Comparison of ENCODE assay signal across 11 mouse cellular contexts in the genomic region with DNA sequence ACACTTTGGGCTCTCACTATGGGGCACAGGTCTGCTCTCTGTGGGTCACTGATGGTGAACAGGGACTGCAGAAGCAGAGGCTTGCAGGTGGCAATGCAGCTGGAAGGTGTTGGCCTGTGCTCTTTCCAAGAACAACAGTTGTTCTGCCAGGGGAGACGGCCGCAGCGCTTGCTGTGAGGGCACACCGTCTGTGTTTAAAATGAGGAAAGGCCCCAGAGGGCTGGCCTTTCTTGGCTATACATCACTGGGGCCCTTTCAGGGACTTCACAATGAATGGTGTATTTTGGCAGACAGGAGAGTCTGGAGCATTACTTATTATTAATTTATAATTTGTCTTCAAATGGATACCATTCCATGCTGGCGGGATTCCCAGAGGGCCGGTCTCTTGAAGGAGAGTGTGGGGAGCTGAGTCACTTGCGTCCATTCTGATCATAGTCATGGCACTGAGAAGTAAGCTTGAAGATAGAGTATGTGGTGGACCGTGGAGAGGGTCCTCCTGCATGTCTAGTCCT.
A peak's percentile ranks its signal among the peaks of the same experiment; 100 is the strongest.
DNase-seq lines count a peak whose midpoint lies in the region; ATAC-seq and TF ChIP-seq lines count a peak whose summit lies in the region.
"Had no signal": no experiment of that assay in that cellular context is flagged by ENCODE, and none has a peak within 500 bp of the region (broad histone marks: within the 10 kb centered on the region; RNA-seq: fewer than 3 reads in every experiment).

No protein-coding gene starts in this region.

- no peaks in the 10 kb centered on the region for H3K79me3 ChIP-seq in C2C12 (ENCODE audit: low read depth)

- 18% methylated on average over 8 of the region's 8 CpGs for WGBS in intestine, embryonic 14.5 days
- 46% methylated on average over 8 of the region's 8 CpGs for WGBS in intestine, postnatal 0 days
- WGBS in limb, embryonic 14.5 days, result 34% methylated on average over 8 of the region's 8 CpGs

- H3K4me2 ChIP-seq in intestine, embryonic 14.5 days (ENCODE audit: low read length), result peak overlapping the region; percentile 31
- H3K4me2 ChIP-seq in intestine, postnatal 0 days (replicated peaks; ENCODE audit: low read depth), result no peak overlapping the region
- peak overlapping the region; percentile 33 for H3K4me2 ChIP-seq in limb, embryonic 14.5 days (replicated peaks; ENCODE audit: low read depth, low read length, severe bottlenecking)

- no peak overlapping the region for H3K9ac ChIP-seq in intestine, embryonic 14.5 days (ENCODE audit: low read length)
- H3K9ac ChIP-seq in intestine, postnatal 0 days (ENCODE audit: low read depth, low read length), result no peak overlapping the region
- H3K9ac ChIP-seq in limb, embryonic 14.5 days (ENCODE audit: low read depth, low read length, severe bottlenecking), result no peak overlapping the region

- H3K9me3 ChIP-seq in intestine, embryonic 14.5 days (ENCODE audit: control insufficient read depth, low read length), result no peaks in the 10 kb centered on the region
- no peaks in the 10 kb centered on the region for H3K9me3 ChIP-seq in intestine, postnatal 0 days (ENCODE audit: control insufficient read depth)
- H3K9me3 ChIP-seq in limb, embryonic 14.5 days (ENCODE audit: control insufficient read depth, low read length), result no peaks in the 10 kb centered on the region

- H3K79me2 ChIP-seq in C2C12 (ENCODE audit: control insufficient read depth, insufficient read depth), result no peaks in the 10 kb centered on the region

- H3K27me3 ChIP-seq in intestine, embryonic 14.5 days (replicated peaks; ENCODE audit: control insufficient read depth, insufficient read depth, low read length), result no peaks in the 10 kb centered on the region
- no peaks in the 10 kb centered on the region for H3K27me3 ChIP-seq in intestine, postnatal 0 days (replicated peaks; ENCODE audit: control insufficient read depth, insufficient read depth, low read length)
- H3K27me3 ChIP-seq in C2C12 (ENCODE audit: control insufficient read depth, insufficient read depth, insufficient read length), result no peaks in the 10 kb centered on the region
- no peaks in the 10 kb centered on the region for H3K27me3 ChIP-seq in limb, embryonic 14.5 days (ENCODE audit: control insufficient read depth, insufficient read depth, low read length)
- H3K27me3 ChIP-seq: Patski had no signal

- TF ChIP-seq POLR2A in limb, embryonic 14.5 days (IDR thresholded peaks at IDR 0.05; ENCODE audit: borderline replicate concordance, extremely low read depth, insufficient read depth, insufficient read length), result no peak

- DNase-seq in intestine, embryonic 14.5 days (ENCODE audit: low spot score), result no peak
- peak; percentile 51 for DNase-seq in adrenal gland, postnatal 25 days
- peak; percentile 74 for DNase-seq in limb, embryonic 14.5 days (ENCODE audit: low spot score)
- no peak for DNase-seq in right cerebral cortex, postnatal 36 days (ENCODE audit: low spot score in 2 of 2)
- DNase-seq: cerebellum, adult 2 months; gastrocnemius, adult 2 months; retina, postnatal 1 day had no signal

- no peak for TF ChIP-seq CTCF in intestine, postnatal 0 days (IDR thresholded peaks at IDR 0.05; ENCODE audit: low read depth)
- no peak for TF ChIP-seq CTCF in C2C12 (IDR thresholded peaks at IDR 0.05; ENCODE audit: control insufficient read depth, insufficient read depth, insufficient read length)

- no peak overlapping the region for H3K27ac ChIP-seq in intestine, embryonic 14.5 days (ENCODE audit: low read depth)
- H3K27ac ChIP-seq in intestine, postnatal 0 days (ENCODE audit: low read depth, low read length), result no peak overlapping the region
- H3K27ac ChIP-seq in limb, embryonic 14.5 days (replicated peaks; ENCODE audit: low read depth, low read length), result peak overlapping the region; percentile 58; the same call in 1 of the 2 replicates
- H3K27ac ChIP-seq: gastrocnemius, adult 2 months had no signal

- peaks cover 27% of the 10 kb centered on the region for H3K4me1 ChIP-seq in intestine, embryonic 14.5 days (replicated peaks; ENCODE audit: control insufficient read depth, insufficient read depth, low read length)
- no peaks in the 10 kb centered on the region for H3K4me1 ChIP-seq in intestine, postnatal 0 days (replicated peaks; ENCODE audit: control insufficient read depth, insufficient read depth, low read length)
- peaks cover 39% of the 10 kb centered on the region for H3K4me1 ChIP-seq in limb, embryonic 14.5 days (ENCODE audit: control insufficient read depth, insufficient read depth, low read length)

- no peaks in the 10 kb centered on the region for H3K36me3 ChIP-seq in intestine, embryonic 14.5 days (ENCODE audit: control insufficient read depth, insufficient read depth, low read length)
- H3K36me3 ChIP-seq in intestine, postnatal 0 days (ENCODE audit: control insufficient read depth, insufficient read depth), result no peaks in the 10 kb centered on the region
- H3K36me3 ChIP-seq in C2C12 (ENCODE audit: control insufficient read depth, insufficient read depth), result no peaks in the 10 kb centered on the region
- H3K36me3 ChIP-seq in limb, embryonic 14.5 days (ENCODE audit: control insufficient read depth, insufficient read depth, low read length), result no peaks in the 10 kb centered on the region

- H3ac ChIP-seq in C2C12 (ENCODE audit: control insufficient read depth, insufficient read length, low read depth), result no peak overlapping the region

- peak; percentile 38; the same call in 1 of the 2 replicates for ATAC-seq in intestine, embryonic 14.5 days (replicated peaks; ENCODE audit: low FRiP score, low TSS enrichment, low read depth)
- no peak for ATAC-seq in intestine, postnatal 0 days
- peak; percentile 61 for ATAC-seq in limb, embryonic 14.5 days (ENCODE audit: low FRiP score, low read depth)
- ATAC-seq in inflammation-experienced regulatory T-cells, adult 6 months, result no peak
- ATAC-seq: Patski had no signal

- H3K4me3 ChIP-seq in intestine, embryonic 14.5 days (ENCODE audit: low read depth, low read length), result no peak overlapping the region
- no peak overlapping the region for H3K4me3 ChIP-seq in intestine, postnatal 0 days (ENCODE audit: low read depth, low read length)
- peak overlapping the region; percentile 8 for H3K4me3 ChIP-seq in C2C12 (ENCODE audit: insufficient read depth, poor library complexity, severe bottlenecking)
- H3K4me3 ChIP-seq in limb, embryonic 14.5 days (replicated peaks; ENCODE audit: low read length), result 0 out of 2 replicates have a peak overlapping the region, but pooled peaks have one; percentile 6
- H3K4me3 ChIP-seq: gastrocnemius, adult 2 months had no signal

TF ChIP-seq in C2C12, 6 proteins besides CTCF, POLR2A, EP300 and RAD21:
- TF ChIP-seq MAX (IDR thresholded peaks at IDR 0.05) (no peak), FOSL1 (IDR thresholded peaks at IDR 0.05; ENCODE audit: insufficient read depth, low read length, poor library complexity, severe bottlenecking) (no peak), USF1 (IDR thresholded peaks at IDR 0.05; ENCODE audit: low read depth) (no peak), MYOD1 (IDR thresholded peaks at IDR 0.05; ENCODE audit: control insufficient read depth, insufficient read length, low read depth) (no peak), CEBPB (IDR thresholded peaks at IDR 0.05; ENCODE audit: low read depth) (no peak), MYOG (IDR thresholded peaks at IDR 0.05; ENCODE audit: control insufficient read depth, extremely low read depth, insufficient read length) (no peak)

Comparison
In these comparisons a context has a peak if more than half of its experiments do, and no peak if none do; other contexts are left out.
1. ATAC-seq: peak in intestine, embryonic 14.5 days (single experiment) and limb, embryonic 14.5 days (single experiment); none in intestine, postnatal 0 days (single experiment) and inflammation-experienced regulatory T-cells, adult 6 months (single experiment).
2. DNase-seq: peak in adrenal gland, postnatal 25 days (single experiment) and limb, embryonic 14.5 days (single experiment); none in intestine, embryonic 14.5 days (single experiment) and right cerebral cortex, postnatal 36 days (0 of 2).
3. H3K4me3 ChIP-seq: peak in C2C12 (single experiment) and limb, embryonic 14.5 days (single experiment); none in intestine, embryonic 14.5 days (single experiment) and intestine, postnatal 0 days (single experiment).